Mouse (Mus musculus): ENCODE measurements around the gene Zkscan14. TPM values are rescaled to one million over a fixed set of nuclear protein-coding genes. Genes with fewer than 3 reads are reported as not detected.
A peak's percentile ranks its signal among the peaks of the same experiment; 100 is the strongest.
"Not testable (repeated sequence)": the region's sequence is repeated elsewhere in the genome, so short reads cannot be mapped to it uniquely, and the experiment has no call there.

The Zkscan14 gene
- total RNA-seq (2014; rRNA removed) = 7.4 and 8.6 TPM in 2 replicates
- 11.3 and 12.5 TPM in 2 replicates for polyA plus RNA-seq (2015; fragmentation: Nextera tagmentation; extraction: Ambion mirVana)

GRCm38 (mm10) chr5:145201321-145201991, at the start of gene Zkscan14:
Gene Zkscan14, minus strand, starts transcription at chr5:145201868.
- WGBS = 2% methylated on average over 37 of the region's 37 CpGs
- no peak for TF ChIP-seq CTCF (IDR thresholded peaks at IDR 0.05; ENCODE audit: low read depth)

GRCm38 (mm10) chr5:145249520-145249919, 47.9 kb upstream of the Zkscan14 start:
- H3K4me1 ChIP-seq (ENCODE audit: insufficient read depth, low read length) = no peaks in the 10 kb centered on the region
- H3K4me2 ChIP-seq (ENCODE audit: low read depth, low read length) = no peak overlapping the region
- peaks cover 16% of the 10 kb centered on the region for H3K36me3 ChIP-seq (ENCODE audit: insufficient read depth, low read length)
- no peak overlapping the region for H3K27ac ChIP-seq
- 93% methylated on average over 3 of the region's 3 CpGs for WGBS
- no peak for TF ChIP-seq CTCF (IDR thresholded peaks at IDR 0.05; ENCODE audit: low read depth)
- ATAC-seq (no peak), DNase-seq (ENCODE audit: low spot score) (no peak)
- no peak overlapping the region for H3K4me3 ChIP-seq (ENCODE audit: low read length)
- no peaks in the 10 kb centered on the region for H3K9me3 ChIP-seq (ENCODE audit: low read length)
- no peaks in the 10 kb centered on the region for H3K27me3 ChIP-seq (ENCODE audit: insufficient read depth, low read length)
- no peak overlapping the region for H3K9ac ChIP-seq (replicated peaks; ENCODE audit: low read length)

More at GRCm38 (mm10) chr5:145201321-145201991, at the start of gene Zkscan14:
- Histone ChIP-seq H3K9me3 (ENCODE audit: low read length) (no peaks in the 10 kb centered on the region), H3K27ac (peak within 1 kb of the TSS; percentile 83), H3K4me2 (ENCODE audit: low read depth, low read length) (peak within 1 kb of the TSS; percentile 99), H3K4me1 (ENCODE audit: insufficient read depth, low read length) (peaks cover 13% of the 10 kb centered on the region), H3K4me3 (ENCODE audit: low read length) (peak within 1 kb of the TSS; percentile 82), H3K9ac (replicated peaks; ENCODE audit: low read length) (peak within 1 kb of the TSS; percentile 77), H3K36me3 (ENCODE audit: insufficient read depth, low read length) (peaks cover 4% of the 10 kb centered on the region; the same call in 1 of the 2 replicates), H3K27me3 (ENCODE audit: insufficient read depth, low read length) (no peaks in the 10 kb centered on the region)
- DNase-seq (ENCODE audit: low spot score) (peak; percentile 95), ATAC-seq (peak; percentile 24; the same call in 1 of the 2 replicates)

GRCm38 (mm10) chr5:145234636-145235035, 33.0 kb upstream of the Zkscan14 start:
- Histone ChIP-seq H3K36me3 (ENCODE audit: insufficient read depth, low read length) (peaks cover 45% of the 10 kb centered on the region), H3K27me3 (ENCODE audit: insufficient read depth, low read length) (no peaks in the 10 kb centered on the region), H3K9me3 (ENCODE audit: low read length) (no peaks in the 10 kb centered on the region), H3K27ac (no peak overlapping the region), H3K4me2 (ENCODE audit: low read depth, low read length) (no peak overlapping the region), H3K4me1 (ENCODE audit: insufficient read depth, low read length) (peaks cover 8% of the 10 kb centered on the region; the same call in 1 of the 2 replicates), H3K9ac (replicated peaks; ENCODE audit: low read length) (no peak overlapping the region), H3K4me3 (ENCODE audit: low read length) (no peak overlapping the region)
- peak; percentile 74 for TF ChIP-seq CTCF (IDR thresholded peaks at IDR 0.05; ENCODE audit: low read depth)
- ATAC-seq (no peak), DNase-seq (ENCODE audit: low spot score) (peak; percentile 68)

GRCm38 (mm10) chr5:145231893-145232411, 30.3 kb upstream of the Zkscan14 start:
- no peak for TF ChIP-seq CTCF (IDR thresholded peaks at IDR 0.05; ENCODE audit: low read depth)
- no peaks in the 10 kb centered on the region for H3K27me3 ChIP-seq (ENCODE audit: insufficient read depth, low read length)
- peak overlapping the region; percentile 96 for H3K27ac ChIP-seq
- peak overlapping the region; percentile 84 for H3K4me2 ChIP-seq (ENCODE audit: low read depth, low read length)
- under 1% methylated on average over 49 of the region's 49 CpGs for WGBS
- H3K4me3 ChIP-seq (ENCODE audit: low read length) = peak overlapping the region; percentile 100
- H3K4me1 ChIP-seq (ENCODE audit: insufficient read depth, low read length) = peaks cover 8% of the 10 kb centered on the region; the same call in 1 of the 2 replicates
- DNase-seq (ENCODE audit: low spot score) (no peak), ATAC-seq (no peak)
- H3K9me3 ChIP-seq (ENCODE audit: low read length) = no peaks in the 10 kb centered on the region
- H3K9ac ChIP-seq (replicated peaks; ENCODE audit: low read length) = peak overlapping the region; percentile 98
- H3K36me3 ChIP-seq (ENCODE audit: insufficient read depth, low read length) = peaks cover 25% of the 10 kb centered on the region

GRCm38 (mm10) chr5:145231367-145231871, 29.8 kb upstream of the Zkscan14 start, which contains the start of gene Zfp655:
Gene Zfp655, plus strand, starts transcription at chr5:145231715.
- Histone ChIP-seq H3K9ac (replicated peaks; ENCODE audit: low read length) (peak within 1 kb of the TSS; percentile 98), H3K27ac (peak within 1 kb of the TSS; percentile 96), H3K4me2 (ENCODE audit: low read depth, low read length) (peak within 1 kb of the TSS; percentile 84), H3K9me3 (ENCODE audit: low read length) (no peaks in the 10 kb centered on the region), H3K4me3 (ENCODE audit: low read length) (peak within 1 kb of the TSS; percentile 100), H3K27me3 (ENCODE audit: insufficient read depth, low read length) (no peaks in the 10 kb centered on the region), H3K36me3 (ENCODE audit: insufficient read depth, low read length) (peaks cover 23% of the 10 kb centered on the region; the same call in 1 of the 2 replicates), H3K4me1 (ENCODE audit: insufficient read depth, low read length) (peaks cover 8% of the 10 kb centered on the region; the same call in 1 of the 2 replicates)
- ATAC-seq (peak; percentile 99), DNase-seq (ENCODE audit: low spot score) (peak; percentile 98)
- TF ChIP-seq CTCF (IDR thresholded peaks at IDR 0.05; ENCODE audit: low read depth) = no peak
- WGBS = under 1% methylated on average over 41 of the region's 42 CpGs

- Histone ChIP-seq H3K27me3 (ENCODE audit: insufficient read depth, low read length) (no peaks in the 10 kb centered on the region), H3K4me1 (ENCODE audit: insufficient read depth, low read length) (peaks cover 8% of the 10 kb centered on the region; the same call in 1 of the 2 replicates), H3K9ac (replicated peaks; ENCODE audit: low read length) (no peak overlapping the region; the same call in 1 of the 2 replicates), H3K4me2 (ENCODE audit: low read depth, low read length) (peak overlapping the region; percentile 84), H3K36me3 (ENCODE audit: insufficient read depth, low read length) (peaks cover 20% of the 10 kb centered on the region; the same call in 1 of the 2 replicates), H3K27ac (peak overlapping the region; percentile 96; the same call in 1 of the 2 replicates), H3K9me3 (ENCODE audit: low read length) (no peaks in the 10 kb centered on the region), H3K4me3 (ENCODE audit: low read length) (peak overlapping the region; percentile 100; the same call in 1 of the 2 replicates)
- ATAC-seq (no peak), DNase-seq (ENCODE audit: low spot score) (no peak)
- WGBS = 87% methylated on average over 4 of the region's 4 CpGs
- no peak for TF ChIP-seq CTCF (IDR thresholded peaks at IDR 0.05; ENCODE audit: low read depth)
These were observed 29.0 kb upstream of the Zkscan14 start for GRCm38 (mm10) chr5:145230641-145231040.

GRCm38 (mm10) chr5:145229283-145229682, 27.6 kb upstream of the Zkscan14 start:
- not testable (repeated sequence) for ATAC-seq; H3K4me2 ChIP-seq (ENCODE audit: low read depth, low read length); H3K4me1 ChIP-seq (ENCODE audit: insufficient read depth, low read length); H3K36me3 ChIP-seq (ENCODE audit: insufficient read depth, low read length); H3K9ac ChIP-seq (replicated peaks; ENCODE audit: low read length); H3K9me3 ChIP-seq (ENCODE audit: low read length); H3K4me3 ChIP-seq (ENCODE audit: low read length); H3K27me3 ChIP-seq (ENCODE audit: insufficient read depth, low read length); H3K27ac ChIP-seq; DNase-seq (ENCODE audit: low spot score)
- 77% methylated on average over 6 of the region's 6 CpGs for WGBS
